Mouse (Mus musculus) limb, embryonic 14.5 days (tissue): ENCODE measurements around the gene Rhobtb3. TPM values are rescaled to one million over a fixed set of nuclear protein-coding genes. Genes with fewer than 3 reads are reported as not detected.

ENCODE experiments used
- ATAC-seq: fragments of 200-750 bp; cut with Nextera tagmentation; 2 replicates; pipeline ENCODE4 v1.8.0; 2017; ENCODE audit warnings: low read depth, moderate number of reproducible peaks, moderate TSS enrichment; ENCODE audit not compliant: low FRiP score
- DNase-seq: peaks from one replicate; pipeline ENCODE4 v3.0.0-alpha.2; 2015; ENCODE audit warnings: low spot score
- H3K27ac ChIP-seq: fragments of 300-500 bp; sonication (generic); replicated peaks from 2 replicates; pipeline ENCODE4 v1.5.1; 2014; ENCODE audit warnings: low read depth, mild to moderate bottlenecking, low read length, moderate library complexity, mixed read lengths
- H3K27me3 ChIP-seq: fragments of 300-500 bp; sonication (generic); 2 replicates; pipeline ENCODE4 v1.6.1; 2014; ENCODE audit warnings: low read length, mixed read lengths; ENCODE audit not compliant: control insufficient read depth, insufficient read depth
- H3K36me3 ChIP-seq: fragments of 300-500 bp; sonication (generic); 2 replicates; pipeline ENCODE4 v1.6.1; 2014; ENCODE audit warnings: mild to moderate bottlenecking, low read length, moderate library complexity, mixed read lengths; ENCODE audit not compliant: control insufficient read depth, insufficient read depth
- H3K4me1 ChIP-seq: fragments of 300-500 bp; sonication (generic); 2 replicates; pipeline ENCODE4 v1.6.1; 2014; ENCODE audit warnings: antibody characterized with exemption, low read length, mixed read lengths; ENCODE audit not compliant: control insufficient read depth, insufficient read depth
- H3K4me2 ChIP-seq: fragments of 300-500 bp; sonication (generic); replicated peaks from 2 replicates; pipeline ENCODE4 v1.6.1; 2014; ENCODE audit warnings: low read depth, mild to moderate bottlenecking, low read length, moderate library complexity; ENCODE audit not compliant: severe bottlenecking
- H3K4me3 ChIP-seq: fragments of 300-500 bp; sonication (generic); replicated peaks from 2 replicates; pipeline ENCODE4 v1.5.1; 2014; ENCODE audit warnings: low read length
- H3K9ac ChIP-seq: fragments of 300-500 bp; sonication (generic); 2 replicates; pipeline ENCODE4 v1.6.1; 2014; ENCODE audit warnings: mild to moderate bottlenecking, low read depth, low read length, moderate library complexity; ENCODE audit not compliant: severe bottlenecking
- H3K9me3 ChIP-seq: fragments of 300-500 bp; sonication (generic); 2 replicates; pipeline ENCODE4 v1.6.1; 2016; ENCODE audit warnings: low read length; ENCODE audit not compliant: control insufficient read depth
- POLR2A ChIP-seq: fragments of 200-500 bp; IDR thresholded peaks from 2 replicates; pipeline ENCODE4 v1.8.0; 2012; ENCODE audit warnings: inconsistent platforms, mild to moderate bottlenecking, moderate library complexity, borderline replicate concordance; ENCODE audit not compliant: insufficient read depth, insufficient read length; ENCODE audit errors: extremely low read depth
- WGBS: fragments of 180-500 bp; shearing (Covaris S2); extraction: QIAGEN DNeasy Blood & Tissue Kit; methylation state at CpG from one replicate; pipeline ENCODE4 v1.1.7; 2014; 5-methylcytosine and 5-hydroxymethylcytosine counted together
- polyA plus RNA-seq, 2 experiments: library from polyadenylated mRNA; depleted of rRNA in 1 of 2; stranded (reverse) in 1 of 2; unstranded in 1 of 2; fragments of >200 nt; fragmentation: Nextera tagmentation in 1 of 2; extraction: Ambion mirVana in 1 of 2; gene quantifications; 2 replicates each; pipeline versions ENCODE4 v1.2.1 to v1.2.3; 2012 to 2014

Rhobtb3 gene
- polyA plus RNA-seq, 2 experiments, result 30.7 to 53.3 TPM

DNA sequence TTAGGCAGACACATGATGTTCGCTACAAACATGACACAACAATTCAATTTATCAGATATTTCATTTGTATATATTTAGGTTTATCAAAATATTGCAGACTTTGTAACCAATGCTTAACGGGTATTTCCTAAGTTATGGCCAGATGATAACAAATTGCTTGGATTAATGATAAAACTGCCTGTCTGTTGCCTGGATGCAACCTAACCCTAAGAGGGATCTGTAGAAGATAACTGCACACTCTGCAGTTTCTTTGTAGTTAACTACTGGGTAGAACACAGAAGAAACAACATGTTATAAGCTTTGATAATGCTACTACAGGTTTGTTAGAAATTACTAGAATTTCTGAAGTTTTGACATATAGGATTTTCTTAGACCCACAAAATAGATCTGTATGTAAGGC lies 32.5 kb upstream of the Rhobtb3 start:
- ATAC-seq, result no peak
- 88% methylated on average over 2 of the region's 2 CpGs for WGBS
- Histone ChIP-seq H3K4me3 (no peak overlapping the region), H3K9ac (no peak overlapping the region), H3K4me2 (no peak overlapping the region), H3K4me1 (no peaks in the 10 kb centered on the region), H3K36me3 (no peaks in the 10 kb centered on the region), H3K9me3 (no peaks in the 10 kb centered on the region), H3K27ac (no peak overlapping the region), H3K27me3 (no peaks in the 10 kb centered on the region)
- DNase-seq, result no peak
- no peak for TF ChIP-seq POLR2A

GRCm38 (mm10) chr13:75975629-75976028 lies 31.9 kb upstream of the Rhobtb3 start:
- Histone ChIP-seq H3K27me3 (no peaks in the 10 kb centered on the region), H3K9ac (no peak overlapping the region), H3K4me2 (no peak overlapping the region), H3K27ac (no peak overlapping the region), H3K36me3 (no peaks in the 10 kb centered on the region), H3K4me3 (no peak overlapping the region), H3K9me3 (no peaks in the 10 kb centered on the region), H3K4me1 (no peaks in the 10 kb centered on the region)
- TF ChIP-seq POLR2A, result no peak
- 65% methylated on average over 1 of the region's 1 CpGs for WGBS
- ATAC-seq, result no peak
- no peak for DNase-seq

GRCm38 (mm10) chr13:75974481-75974880 lies 30.8 kb upstream of the Rhobtb3 start:
- Histone ChIP-seq H3K4me2 (no peak overlapping the region), H3K4me3 (no peak overlapping the region), H3K36me3 (no peaks in the 10 kb centered on the region), H3K27me3 (no peaks in the 10 kb centered on the region), H3K4me1 (no peaks in the 10 kb centered on the region), H3K27ac (no peak overlapping the region), H3K9me3 (no peaks in the 10 kb centered on the region), H3K9ac (no peak overlapping the region)
- no peak for DNase-seq
- no peak for TF ChIP-seq POLR2A
- WGBS, result 79% methylated on average over 2 of the region's 2 CpGs
- ATAC-seq, result no peak

GRCm38 (mm10) chr13:75966850-75967249 lies 23.1 kb upstream of the Rhobtb3 start, which contains the start of gene Spata9:
Gene Spata9, plus strand, starts transcription at chr13:75967150.
- ATAC-seq (no peak), DNase-seq (no peak)
- H3K9me3 ChIP-seq, result 0 out of 2 replicates have a peak, but pooled peaks cover 4% of the 10 kb centered on the region
- no peaks in the 10 kb centered on the region for H3K27me3 ChIP-seq
- WGBS, result 91% methylated on average over 1 of the region's 1 CpGs
- no peak within 1 kb of the TSS for H3K4me2 ChIP-seq
- TF ChIP-seq POLR2A, result no peak
- H3K4me3 ChIP-seq, result no peak within 1 kb of the TSS
- H3K4me1 ChIP-seq, result no peaks in the 10 kb centered on the region
- no peaks in the 10 kb centered on the region for H3K36me3 ChIP-seq
- no peak within 1 kb of the TSS for H3K27ac ChIP-seq
- no peak within 1 kb of the TSS for H3K9ac ChIP-seq

- Histone ChIP-seq H3K9me3 (no peaks in the 10 kb centered on the region), H3K4me1 (peaks cover under 1% of the 10 kb centered on the region; the same call in 1 of the 2 replicates), H3K4me2 (no peak overlapping the region), H3K9ac (no peak overlapping the region), H3K36me3 (no peaks in the 10 kb centered on the region), H3K27ac (no peak overlapping the region), H3K27me3 (no peaks in the 10 kb centered on the region), H3K4me3 (no peak overlapping the region)
- ATAC-seq (no peak), DNase-seq (no peak)
- no peak for TF ChIP-seq POLR2A
These were observed 11.8 kb upstream of the Rhobtb3 start for GRCm38 (mm10) chr13:75955357-75955992.
